Mouse (Mus musculus) left cerebral cortex, postnatal 10 days (tissue): ENCODE results near the gene Pebp1. TPM values are rescaled to one million over a fixed set of nuclear protein-coding genes. Genes with fewer than 3 reads are reported as not detected.
"Not testable (repeated sequence)": the region's sequence is repeated elsewhere in the genome, so short reads cannot be mapped to it uniquely, and the experiment has no call there.

Experiments
- DNase-seq, 2 experiments: peaks; one replicate each; pipeline ENCODE4 v3.0.0; 2021 to 2022; ENCODE audit warnings: low spot score in 2 of 2, mixed read lengths in 1 of 2; ENCODE audit errors: extremely low spot score in 1 of 2
- intact Hi-C: fragments of 180-260 bp; cut with DNase I; formaldehyde crosslinking; loops from one replicate; pipeline ENCODE4 v1.15.1; 2025
- total RNA-seq, 2 experiments: library from RNA; stranded (reverse); gene quantifications; 2 replicates each; pipeline ENCODE4 v1.2.3; 2021

The Pebp1 gene
- 100 to 1,000 TPM; 838 to 843 TPM for total RNA-seq

DNA sequence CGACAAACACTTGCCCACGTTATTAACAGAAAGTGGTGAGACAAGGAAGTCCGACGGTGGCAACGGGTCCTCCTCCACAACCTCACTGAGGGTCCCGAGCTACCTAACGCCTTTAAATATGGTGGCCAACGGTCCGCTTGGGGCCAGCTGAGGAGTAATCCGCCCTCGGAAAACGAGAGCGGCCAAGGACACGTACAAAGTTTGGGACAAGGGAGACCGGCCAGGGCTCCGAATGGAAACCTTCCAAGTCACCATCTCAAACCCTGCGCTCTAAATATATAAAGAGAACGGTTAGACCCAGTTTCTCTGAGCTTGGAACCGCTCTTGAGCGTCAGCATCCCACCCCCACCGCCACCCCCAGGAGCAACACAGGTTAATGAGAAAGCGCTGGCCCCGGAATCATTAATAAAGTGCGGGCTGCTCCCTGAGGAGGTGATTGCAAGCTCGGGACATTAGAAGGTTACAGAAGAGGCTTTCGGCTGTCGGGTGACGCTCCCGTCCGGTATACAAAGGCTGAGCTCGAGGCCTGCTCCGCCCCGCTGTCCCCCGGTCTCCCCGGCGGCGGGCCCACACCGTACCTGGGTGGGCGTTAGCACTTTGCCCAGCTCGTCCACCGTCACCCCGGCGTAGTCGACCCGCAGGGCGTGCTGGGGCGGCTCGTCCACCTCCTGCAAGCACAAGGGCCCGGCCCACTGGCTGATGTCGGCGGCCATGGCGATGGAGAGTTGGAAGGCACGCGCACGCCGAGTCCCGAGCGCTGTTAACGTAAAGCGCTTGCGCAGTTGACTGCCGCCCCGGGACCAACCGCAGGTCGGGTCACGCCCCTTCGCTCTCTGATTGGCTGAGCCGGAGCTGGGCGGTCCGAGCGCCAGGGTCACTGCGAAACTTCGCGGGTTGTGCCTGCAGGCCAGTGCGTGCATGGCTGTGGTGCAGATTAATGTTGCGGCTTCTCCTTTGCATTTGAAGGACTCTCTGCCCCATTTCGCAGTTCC, at the start of gene Pebp1:
Gene Pebp1, minus strand, starts transcription at position 795 of the 992 bp plus-strand sequence.
- intact Hi-C loops = no loop called here
- DNase-seq = peak; percentile 93 to 98

DNA sequence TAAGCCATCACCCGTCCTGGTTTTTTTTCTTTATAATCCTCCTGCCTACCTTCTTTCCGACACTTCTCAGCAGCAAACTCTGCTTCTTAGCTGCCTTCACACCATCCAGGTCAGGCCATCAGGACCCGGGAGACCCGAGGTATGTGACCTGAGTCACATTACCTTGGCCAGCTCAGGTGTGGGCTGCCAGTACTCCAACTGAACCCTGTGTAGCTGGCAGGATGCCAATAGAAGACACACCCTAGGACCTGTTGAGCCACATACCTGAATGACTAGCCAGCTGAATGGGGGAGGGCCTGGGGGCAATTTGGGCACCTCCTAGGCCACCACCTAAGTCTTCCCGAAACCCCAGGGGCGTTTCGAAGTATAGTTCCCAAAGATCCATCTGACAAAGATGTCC, 43.0 kb upstream of the Pebp1 start:
- DNase-seq = no peak
- intact Hi-C loops = no loop called here

DNA sequence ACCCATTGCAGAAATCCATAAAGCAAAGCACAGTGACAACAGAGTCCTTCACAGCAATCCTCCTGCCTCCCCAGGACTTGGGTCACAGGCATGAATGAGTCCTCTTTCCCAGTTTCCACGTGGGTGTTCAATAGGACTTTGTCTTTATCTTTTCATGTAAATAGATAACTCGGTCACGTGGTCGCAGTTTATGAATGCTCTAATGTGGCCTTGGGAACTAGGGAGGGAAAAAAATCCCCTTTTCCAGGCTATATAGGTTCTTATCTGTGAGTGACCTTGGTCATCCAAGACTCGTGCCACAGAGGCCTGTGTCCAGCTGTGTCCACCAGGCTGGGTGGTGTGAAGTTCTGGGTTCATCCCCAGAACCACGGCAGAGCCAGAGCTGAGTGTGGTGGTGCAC, 39.0 kb upstream of the Pebp1 start:
- no peak for DNase-seq
- intact Hi-C loops = no loop called here

DNA sequence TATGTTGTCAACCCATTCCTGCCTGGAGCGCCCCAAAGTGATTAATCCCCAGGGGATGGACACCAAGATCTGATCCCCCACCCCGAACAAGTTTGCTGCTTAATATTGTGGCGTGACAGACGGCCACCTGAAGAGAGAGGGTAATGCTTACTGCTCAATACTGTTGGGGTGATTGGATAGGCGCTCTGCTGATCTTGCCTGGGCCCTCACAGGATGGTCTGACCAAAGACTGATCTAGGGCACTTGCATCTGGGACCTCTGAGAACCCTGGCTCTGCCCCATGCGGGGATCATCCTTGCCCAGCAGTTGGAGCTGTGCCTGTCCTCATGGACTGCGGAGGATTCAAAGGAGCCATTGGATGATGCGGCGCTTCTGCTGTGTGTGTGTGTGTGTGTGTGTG, 36.3 kb upstream of the Pebp1 start:
- no peak for DNase-seq
- intact Hi-C loops = no loop called here

DNA sequence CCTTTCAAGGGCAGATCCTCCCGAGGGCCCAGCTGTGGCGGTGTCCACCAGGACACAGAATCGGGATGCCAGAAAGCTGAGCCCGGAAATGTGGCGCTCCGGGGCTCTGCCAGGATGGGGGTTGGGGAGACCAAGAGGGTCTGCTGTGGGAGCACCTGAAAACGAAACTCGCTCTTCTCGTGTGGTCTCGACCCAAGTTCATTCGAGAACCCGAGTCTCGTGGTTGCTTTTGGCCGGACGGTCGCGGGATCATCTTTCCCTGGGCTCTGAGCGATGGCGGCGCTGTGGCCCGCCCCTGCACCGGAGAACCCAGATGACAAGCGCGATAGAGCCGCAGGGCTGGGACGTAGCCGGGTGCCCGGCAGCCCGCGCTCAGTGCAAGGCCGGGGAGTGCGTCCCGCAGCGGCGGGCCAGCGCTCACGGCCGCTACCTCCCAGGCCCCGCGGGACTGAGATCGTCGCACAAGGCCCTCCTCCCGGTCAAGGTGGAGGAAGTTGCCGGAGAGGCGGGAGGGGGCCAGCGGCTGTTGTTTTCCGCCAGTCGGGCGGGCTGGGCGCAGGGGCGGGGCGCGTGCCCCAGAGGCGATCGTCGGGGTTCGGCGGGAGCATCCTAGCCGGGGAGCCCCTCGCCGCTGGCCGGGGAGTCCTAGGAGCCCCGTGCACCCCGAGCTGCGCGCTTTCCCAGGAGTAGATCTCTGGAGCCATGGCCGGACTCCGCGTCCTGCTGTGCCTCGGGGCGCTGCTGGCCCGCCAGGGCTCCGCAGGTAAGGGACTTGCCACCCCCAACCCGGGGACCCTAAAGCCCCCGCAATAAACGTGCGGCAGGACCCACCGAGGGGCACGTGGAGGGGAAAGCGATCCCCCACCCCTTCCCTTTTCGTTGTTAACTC, 31.6 kb upstream of the Pebp1 start, which contains the start of gene Vsig10:
Gene Vsig10, plus strand, starts transcription at position 343 of the 889 bp plus-strand sequence.
- DNase-seq = peak; percentile 15 to 81
- intact Hi-C loops = no loop called here

DNA sequence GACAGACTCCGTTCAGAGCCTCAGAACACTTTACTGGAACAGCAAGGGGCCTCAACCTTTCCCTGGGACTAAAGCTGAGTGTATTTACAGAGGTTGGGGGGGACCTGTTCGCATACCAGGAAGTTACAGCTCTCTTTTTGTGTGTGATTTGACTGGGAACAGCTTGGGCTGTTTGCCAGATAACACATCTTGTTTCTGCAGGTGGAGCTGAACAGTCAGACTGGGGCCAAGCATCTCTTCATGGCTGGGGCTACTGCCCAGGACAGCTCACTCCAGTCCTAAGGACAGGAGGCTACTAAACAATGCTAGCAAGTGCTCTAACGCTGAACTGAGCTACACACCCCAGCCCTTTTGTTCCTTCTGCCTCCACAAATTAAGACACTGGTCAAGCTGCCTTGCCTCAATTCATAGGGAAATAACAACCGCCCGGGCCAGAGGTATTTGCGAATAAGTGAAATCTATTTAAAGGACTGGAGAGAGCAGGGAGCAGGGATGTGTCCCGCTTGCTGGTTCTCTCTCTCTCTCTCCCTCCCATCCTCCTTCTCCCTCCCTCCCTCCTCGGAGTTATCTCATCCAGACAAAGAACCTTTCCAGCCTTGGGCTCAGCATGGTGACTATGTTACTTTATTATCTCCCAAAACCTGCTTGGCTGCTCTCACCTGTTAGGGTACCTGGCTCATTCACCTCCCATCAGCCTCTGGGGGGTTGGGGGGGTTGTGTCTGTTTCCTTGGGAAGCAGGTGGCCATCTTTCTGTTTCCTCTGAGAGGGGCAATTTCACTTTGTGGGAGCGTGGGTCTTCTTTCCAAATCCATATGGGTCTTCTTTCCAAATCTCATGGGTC, 27.4 kb upstream of the Pebp1 start:
- intact Hi-C loops = no loop called here
- DNase-seq = no peak

GRCm38 (mm10) chr5:117313909-117314308, 26.5 kb upstream of the Pebp1 start:
- intact Hi-C loops = no loop called here
- no peak for DNase-seq

GRCm38 (mm10) chr5:117313420-117313819, 26.0 kb upstream of the Pebp1 start:
- intact Hi-C loops = no loop called here
- DNase-seq = peak in 1 of 2 experiments; percentile 56

GRCm38 (mm10) chr5:117307699-117308098, 20.3 kb upstream of the Pebp1 start:
- peak in 1 of 2 experiments; percentile 82 for DNase-seq
- intact Hi-C loops = loop anchor here (10.0 kb wide), 1 partner anchor 187 kb away; no protein-coding TSS in a partner anchor

GRCm38 (mm10) chr5:117306826-117307225, 19.4 kb upstream of the Pebp1 start:
- intact Hi-C loops = loop anchor here (10.0 kb wide), 1 partner anchor 188 kb away; no protein-coding TSS in a partner anchor

DNA sequence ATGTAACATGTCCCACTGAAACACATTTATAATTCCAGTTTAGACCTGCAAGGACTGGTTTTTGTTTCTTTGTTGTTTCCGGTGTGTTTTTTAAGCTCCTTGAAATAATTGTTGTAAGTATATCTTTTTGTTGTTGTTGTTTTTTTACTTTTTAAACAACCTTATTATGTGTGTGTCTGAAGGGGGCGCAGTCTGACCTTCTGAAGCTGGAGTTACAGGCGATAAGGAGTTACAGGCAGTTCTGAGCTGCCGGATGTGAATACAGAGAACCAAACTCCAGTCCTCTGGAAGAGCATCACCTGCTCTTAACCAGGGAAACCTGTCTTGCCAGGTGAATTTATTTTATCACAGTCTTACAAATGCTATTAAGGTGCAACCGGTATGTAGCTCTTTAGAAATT, 18.3 kb upstream of the Pebp1 start:
- intact Hi-C loops = loop anchor here (10.0 kb wide), 1 partner anchor 189 kb away; no protein-coding TSS in a partner anchor
- no peak for DNase-seq

More at GRCm38 (mm10) chr5:117306826-117307225, 19.4 kb upstream of the Pebp1 start:
- no peak for DNase-seq

GRCm38 (mm10) chr5:117304947-117305346, 17.5 kb upstream of the Pebp1 start:
- peak; percentile 63 to 84 for DNase-seq
- intact Hi-C loops = loop anchor here (10.0 kb wide), 1 partner anchor 190 kb away; no protein-coding TSS in a partner anchor

DNA sequence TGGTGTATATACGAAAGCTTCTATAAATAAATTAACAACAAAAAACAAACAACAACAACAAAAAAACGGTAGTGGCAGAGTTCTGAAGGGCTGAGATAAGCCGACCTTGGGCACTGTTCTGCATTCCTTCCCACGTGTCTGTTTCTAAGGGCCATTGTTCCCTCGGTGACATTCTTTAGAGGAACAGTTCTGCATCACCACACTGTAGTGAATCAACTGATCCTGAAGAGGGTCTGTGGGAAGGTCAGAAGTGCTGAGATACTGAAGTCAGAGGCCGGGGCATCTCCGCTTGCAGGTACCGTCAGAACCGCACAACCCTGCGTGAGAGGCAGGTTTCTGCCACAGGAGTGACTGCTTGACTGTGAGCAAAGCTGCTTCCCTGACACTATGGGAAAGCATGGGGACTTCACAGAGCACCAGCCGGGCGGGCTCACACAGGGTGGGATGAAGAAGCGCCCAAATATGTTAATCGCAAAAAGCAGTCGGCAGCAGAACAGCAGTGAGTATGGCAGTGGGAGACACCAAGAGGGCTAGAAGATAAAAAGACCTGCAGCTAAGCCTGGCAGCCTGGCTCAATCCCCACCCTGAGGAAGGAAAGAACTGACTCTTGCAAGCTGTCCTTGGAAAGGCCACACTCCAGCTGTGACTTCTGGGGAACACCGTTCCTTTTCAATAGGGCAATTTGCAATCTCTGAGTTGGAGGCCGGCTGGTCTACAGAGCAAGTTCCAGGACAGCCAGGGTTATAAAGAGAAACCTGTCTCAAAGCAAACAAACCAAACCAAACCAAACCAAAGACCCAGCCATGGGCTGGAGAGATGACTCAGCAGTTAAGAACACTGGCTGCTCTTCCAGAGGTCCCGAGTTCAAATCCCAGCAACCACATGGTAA, 16.5 kb upstream of the Pebp1 start:
- DNase-seq = no peak
- intact Hi-C loops = loop anchor here (10.0 kb wide), 1 partner anchor 191 kb away; no protein-coding TSS in a partner anchor

DNA sequence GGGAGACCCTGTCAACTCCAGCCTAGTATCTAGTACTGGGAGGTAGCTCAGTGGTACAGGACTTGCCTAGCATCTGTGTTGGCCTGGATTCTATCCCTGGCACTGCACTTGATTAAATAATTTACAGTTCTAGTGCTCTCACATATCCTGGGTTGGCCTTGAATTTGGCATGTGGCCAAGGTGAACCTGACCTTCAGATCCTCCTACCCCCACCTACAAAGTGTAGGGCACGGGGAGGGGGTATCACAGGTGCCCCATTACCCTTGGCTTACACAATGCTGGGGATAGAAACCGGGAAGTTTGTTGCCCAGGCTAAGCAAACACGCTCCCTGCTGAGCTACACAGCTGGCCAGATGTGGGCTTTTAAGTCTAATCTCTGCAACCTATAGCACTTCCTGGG, 15.5 kb upstream of the Pebp1 start:
- no peak for DNase-seq
- intact Hi-C loops = loop anchor here (10.0 kb wide), 1 partner anchor 192 kb away; no protein-coding TSS in a partner anchor

DNA sequence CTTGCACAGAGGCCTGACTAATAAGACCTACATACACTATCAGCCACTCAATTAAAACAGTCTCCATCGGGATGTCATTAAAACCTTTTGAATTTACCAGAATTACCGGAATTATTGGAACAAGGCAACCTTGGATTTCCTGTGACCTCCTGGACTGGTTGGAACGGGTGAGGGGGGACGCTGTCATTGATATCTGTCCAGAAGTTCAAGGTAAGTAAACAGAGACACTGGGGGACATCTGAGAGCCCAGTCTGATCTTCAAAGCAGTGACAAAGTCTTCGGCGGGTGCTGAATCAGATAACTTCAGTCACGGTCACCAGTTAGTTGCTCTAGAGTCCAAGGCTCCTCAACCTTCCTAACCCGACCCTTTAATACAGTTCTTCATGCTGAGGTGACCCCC, 7.6 kb upstream of the Pebp1 start:
- DNase-seq = no peak
- intact Hi-C loops = no loop called here

- intact Hi-C loops, DNase-seq: not testable (repeated sequence)
Measured at GRCm38 (mm10) chr5:117293776-117294175, 6.4 kb upstream of the Pebp1 start.

- intact Hi-C loops = no loop called here
- DNase-seq = no peak
Measured at GRCm38 (mm10) chr5:117292547-117292946, 5.1 kb upstream of the Pebp1 start.
